Mouse (Mus musculus) induced T-regulatory cell, adult 2 months (primary cell): Measurements from ENCODE around the gene Rad9b.

Experiments
- DNase-seq: peaks from one replicate; pipeline ENCODE4 v3.0.0-alpha.2; 2012; ENCODE audit warnings: low read depth

Rad9b gene

GRCm38 (mm10) chr5:122283828-122284182 lies 70.2 kb downstream of the Rad9b start:
- no peak for DNase-seq

DNA sequence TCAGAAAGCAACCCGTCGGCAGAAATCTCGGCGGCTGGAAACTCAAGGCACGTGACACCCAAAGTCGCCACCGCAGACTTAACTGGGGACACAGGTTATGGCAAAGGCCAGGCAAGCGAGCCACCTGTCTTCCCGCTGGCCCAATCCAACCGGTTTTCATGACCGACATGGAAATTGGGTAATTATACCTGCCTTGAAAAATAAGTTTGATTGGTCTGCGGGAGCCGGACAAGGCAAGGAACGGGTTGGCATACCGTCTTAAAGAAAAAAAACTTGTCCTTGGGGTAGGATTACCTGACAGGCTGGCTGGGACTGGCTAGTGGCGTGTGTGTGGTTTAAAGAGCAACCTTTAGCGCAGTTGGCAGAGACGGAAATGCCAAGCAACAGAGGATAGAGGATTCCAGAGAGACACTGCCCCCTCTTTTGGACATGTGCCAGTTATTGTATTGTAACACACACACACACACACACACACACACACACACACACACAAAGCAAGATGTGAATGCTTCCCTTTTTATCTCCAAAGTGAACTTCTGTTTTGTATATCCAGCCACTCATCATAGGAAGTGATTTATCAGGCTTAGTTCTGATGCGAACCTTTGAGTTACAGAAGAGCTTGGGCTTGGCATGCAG lies 73.1 kb downstream of the Rad9b start:
- DNase-seq: peak; percentile 49

- no peak for DNase-seq
Observed at GRCm38 (mm10) chr5:122280422-122280826, 73.6 kb downstream of the Rad9b start.

DNA sequence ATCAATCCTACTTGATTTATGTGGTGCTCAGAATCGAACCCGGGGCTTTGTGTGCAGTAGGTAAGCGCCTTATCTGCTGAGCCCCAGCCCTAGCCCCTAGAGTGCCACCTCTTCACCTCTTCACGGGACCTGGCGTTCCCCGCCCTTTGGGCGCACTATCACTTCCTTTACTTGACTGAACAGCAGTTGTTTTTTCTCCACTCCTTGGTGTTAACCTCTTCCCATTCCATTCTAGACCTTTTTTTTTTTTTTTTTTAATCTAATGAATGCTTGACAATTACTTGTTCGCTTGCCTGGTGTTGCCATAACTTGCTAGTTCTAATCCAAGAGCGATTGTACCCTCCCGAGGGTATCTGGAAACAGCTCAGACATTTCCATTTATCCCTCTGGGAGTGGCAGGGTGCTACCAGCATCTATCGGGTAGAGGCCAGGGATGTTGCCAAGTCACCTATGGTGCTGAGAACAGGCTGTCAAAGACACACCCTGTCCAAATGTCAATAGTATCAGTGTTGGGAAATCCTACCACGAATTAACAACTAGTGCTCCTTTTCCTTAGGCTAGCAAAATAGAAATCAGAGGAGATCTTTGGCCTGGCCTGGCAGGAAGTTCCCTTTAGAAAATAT lies 74.1 kb downstream of the Rad9b start:
- DNase-seq: no peak

DNA sequence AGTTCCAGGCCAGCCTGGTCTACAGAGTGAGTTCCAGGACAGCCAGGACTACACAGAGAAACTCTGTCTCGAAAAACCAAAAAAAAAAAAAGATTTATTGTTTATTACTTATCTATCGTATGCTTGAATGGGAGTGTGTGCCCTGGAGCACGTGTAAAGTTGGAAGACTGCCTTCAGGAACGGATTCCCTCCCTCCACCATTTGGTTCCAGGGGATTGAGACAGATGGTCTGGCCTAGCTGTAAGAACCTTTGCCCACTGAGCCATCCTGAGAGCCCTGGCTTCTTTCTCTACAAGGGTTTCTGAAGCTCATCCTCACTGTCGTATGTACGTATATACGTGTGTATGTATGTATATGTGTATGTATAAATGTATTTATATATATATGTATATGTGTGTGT lies 75.1 kb downstream of the Rad9b start:
- DNase-seq: no peak

DNA sequence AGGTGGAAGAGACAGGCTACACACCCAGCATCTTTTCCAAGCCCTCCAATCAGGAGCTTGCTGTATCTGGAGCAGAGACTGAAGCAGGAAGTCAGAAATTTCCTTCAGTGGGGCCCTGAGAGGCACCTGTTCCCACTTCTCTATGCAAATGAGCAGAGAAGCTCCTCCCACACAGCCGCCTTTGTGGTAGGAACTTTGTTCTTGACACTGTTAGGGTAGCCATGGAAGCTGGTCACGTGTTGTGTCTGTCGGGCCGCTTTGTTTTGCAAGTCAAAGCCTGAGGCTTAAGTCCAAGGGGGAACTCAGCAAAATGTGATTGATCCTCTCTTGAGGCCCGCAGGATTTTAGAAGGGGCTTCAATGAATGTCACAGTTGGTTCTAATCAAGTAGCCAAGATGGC lies 79.2 kb downstream of the Rad9b start:
- DNase-seq: peak; percentile 77
